Mouse (Mus musculus) spleen, adult 2 months (tissue): Measurements from ENCODE around the gene Lrrc75a.

Experiments
- CTCF ChIP-seq: fragments of 200-500 bp; IDR thresholded peaks from 2 replicates; pipeline ENCODE4 v1.5.1; 2011; ENCODE audit warnings: mild to moderate bottlenecking, inconsistent platforms; ENCODE audit not compliant: insufficient read depth, insufficient read length, insufficient replicate concordance; ENCODE audit errors: extremely low read depth
- POLR2A ChIP-seq: fragments of 200-500 bp; IDR thresholded peaks from 2 replicates; pipeline ENCODE4 v1.6.1; 2011; ENCODE audit warnings: low read depth, low read length, inconsistent platforms

GRCm38 (mm10) chr11:62646495-62646843 is 1.9 kb downstream of the Lrrc75a start:
- TF ChIP-seq POLR2A (no peak), CTCF (no peak)
